Mouse (Mus musculus): ENCODE measurements around the gene H2bfm.

DNA sequence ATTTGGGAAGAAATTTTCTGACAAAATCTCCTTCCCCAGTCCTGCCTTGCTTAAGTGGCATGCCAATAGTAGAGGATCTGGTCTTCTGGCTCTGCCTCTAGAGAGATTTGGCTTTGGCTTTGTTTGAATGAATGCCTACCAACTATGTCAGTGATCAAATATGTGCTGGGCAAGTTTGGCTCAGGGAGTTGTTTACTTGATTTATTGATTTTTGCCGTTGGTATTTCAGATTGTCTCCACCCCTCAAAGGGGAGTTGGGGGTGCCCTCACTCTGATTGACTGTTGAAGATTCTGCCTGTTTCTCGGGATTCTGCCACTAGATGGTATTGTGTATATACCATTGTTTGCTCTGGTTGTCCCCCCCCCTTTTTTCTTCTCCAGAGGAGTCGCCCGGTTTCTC is 22.8 kb upstream of the H2bfm start:
- TF ChIP-seq CTCF (IDR thresholded peaks at IDR 0.05; ENCODE audit: low read depth, low read length) (no peak), POLR2A (IDR thresholded peaks at IDR 0.05; ENCODE audit: extremely low read depth, insufficient read depth, low read length) (no peak)

Data from liver, adult 2 months (tissue).